Mouse (Mus musculus) liver, embryonic 12.5 days (tissue): ENCODE results near the gene Creld2. TPM values are rescaled to one million over a fixed set of nuclear protein-coding genes. Genes with fewer than 3 reads are reported as not detected.

Source experiments
- ATAC-seq: fragments of 200-750 bp; cut with Nextera tagmentation; 2 replicates; pipeline ENCODE4 v1.8.0; 2017; ENCODE audit warnings: moderate number of reproducible peaks, mild to moderate bottlenecking, moderate library complexity
- H3K27ac ChIP-seq: fragments of 300-500 bp; sonication (generic); 2 replicates; pipeline ENCODE4 v1.5.1; 2016; ENCODE audit warnings: mild to moderate bottlenecking
- H3K27me3 ChIP-seq: fragments of 300-500 bp; sonication (generic); replicated peaks from 2 replicates; pipeline ENCODE4 v1.6.1; 2016; ENCODE audit warnings: mild to moderate bottlenecking, moderate library complexity
- H3K36me3 ChIP-seq: fragments of 300-500 bp; sonication (generic); 2 replicates; pipeline ENCODE4 v1.6.1; 2016; ENCODE audit warnings: mild to moderate bottlenecking, moderate library complexity
- H3K4me1 ChIP-seq: fragments of 300-500 bp; sonication (generic); 2 replicates; pipeline ENCODE4 v1.6.1; 2016
- H3K4me2 ChIP-seq: fragments of 300-500 bp; sonication (generic); 2 replicates; pipeline ENCODE4 v1.6.1; 2016; ENCODE audit warnings: mild to moderate bottlenecking, moderate library complexity
- H3K4me3 ChIP-seq: fragments of 300-500 bp; sonication (generic); 2 replicates; pipeline ENCODE4 v1.5.1; 2016; ENCODE audit warnings: mild to moderate bottlenecking, moderate library complexity
- H3K9ac ChIP-seq: fragments of 300-500 bp; sonication (generic); 2 replicates; pipeline ENCODE4 v1.6.1; 2016; ENCODE audit warnings: mild to moderate bottlenecking, moderate library complexity
- H3K9me3 ChIP-seq: fragments of 300-500 bp; sonication (generic); replicated peaks from 2 replicates; pipeline ENCODE4 v1.6.1; 2016; ENCODE audit warnings: mild to moderate bottlenecking, moderate library complexity
- WGBS: fragments of 180-500 bp; shearing (Covaris S2); methylation state at CpG from one replicate; pipeline ENCODE4 v1.1.7; 2016; ENCODE audit not compliant: insufficient replicate concordance; 5-methylcytosine and 5-hydroxymethylcytosine counted together
- polyA plus RNA-seq: library from polyadenylated mRNA; unstranded; fragments of >200 nt; fragmentation: Nextera tagmentation; extraction: Ambion mirVana; gene quantifications from 2 replicates; pipeline ENCODE4 v1.2.1, GENCODE M21; 2016

The Creld2 gene
- polyA plus RNA-seq, 1 experiment from 2014 or later: 68.6 TPM

DNA sequence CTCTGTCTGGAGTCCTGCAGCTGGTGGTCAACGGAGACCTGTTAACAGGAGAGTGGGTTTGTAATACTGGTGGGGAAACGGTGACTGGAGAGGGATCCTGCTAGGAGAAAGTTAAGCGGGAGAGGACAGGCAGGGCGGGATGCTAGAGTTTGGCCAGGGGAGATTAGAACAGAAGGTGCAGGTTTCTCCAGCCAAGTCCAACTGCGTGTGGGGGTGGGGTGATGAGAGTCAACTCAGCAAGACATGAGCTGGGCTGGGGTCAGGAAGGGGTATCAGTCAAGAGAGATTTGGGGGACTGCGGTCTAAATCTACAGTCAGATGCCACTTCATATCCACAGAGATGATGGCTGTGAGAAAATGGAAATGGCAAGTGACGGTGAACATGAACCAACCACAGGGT lies 25.5 kb downstream of the Creld2 start:
- WGBS: 69% methylated on average over 7 of the region's 7 CpGs

DNA sequence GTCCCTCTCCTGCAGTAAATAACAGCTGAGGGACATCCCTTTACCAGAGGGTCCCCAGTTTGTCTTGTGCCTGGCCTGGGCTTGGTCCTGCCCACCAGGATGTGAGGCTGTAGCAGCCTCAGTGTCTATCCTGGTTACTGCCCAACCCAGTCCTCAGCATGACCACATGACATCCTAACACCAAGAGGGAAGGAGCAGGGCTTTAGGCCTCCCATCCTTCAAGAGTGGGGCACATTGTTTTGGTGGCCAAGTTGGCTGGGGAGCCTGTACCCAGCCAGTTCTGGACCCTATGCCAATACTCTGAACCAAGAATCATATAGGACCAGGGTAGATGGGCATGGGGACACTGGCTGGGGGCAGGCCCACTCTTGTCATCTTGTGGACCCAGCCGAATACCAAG lies 29.2 kb downstream of the Creld2 start:
- 88% methylated on average over 1 of the region's 1 CpGs for WGBS
- no peak overlapping the region for H3K27ac ChIP-seq

More for the DNA sequence above, 25.5 kb downstream of the Creld2 start:
- Histone ChIP-seq H3K4me2 (no peak overlapping the region), H3K4me3 (no peak overlapping the region), H3K9ac (no peak overlapping the region), H3K27ac (no peak overlapping the region), H3K4me1 (0 out of 2 replicates have a peak, but pooled peaks cover under 1% of the 10 kb centered on the region), H3K27me3 (peaks cover 7% of the 10 kb centered on the region; the same call in 1 of the 2 replicates), H3K36me3 (no peaks in the 10 kb centered on the region), H3K9me3 (no peaks in the 10 kb centered on the region)
- no peak for ATAC-seq

GRCm38 (mm10) chr15:88849621-88850020 lies 30.2 kb downstream of the Creld2 start:
- Histone ChIP-seq H3K27me3 (peaks cover 18% of the 10 kb centered on the region), H3K4me1 (peaks cover 5% of the 10 kb centered on the region), H3K4me3 (no peak overlapping the region), H3K9ac (no peak overlapping the region), H3K36me3 (no peaks in the 10 kb centered on the region), H3K27ac (no peak overlapping the region), H3K9me3 (no peaks in the 10 kb centered on the region), H3K4me2 (no peak overlapping the region)
- 68% methylated on average over 2 of the region's 2 CpGs for WGBS
- ATAC-seq: no peak

More for the DNA sequence above, 29.2 kb downstream of the Creld2 start:
- Histone ChIP-seq H3K4me1 (no peaks in the 10 kb centered on the region), H3K4me3 (no peak overlapping the region), H3K9ac (no peak overlapping the region), H3K27me3 (peaks cover 18% of the 10 kb centered on the region), H3K36me3 (no peaks in the 10 kb centered on the region), H3K9me3 (no peaks in the 10 kb centered on the region), H3K4me2 (no peak overlapping the region)
- no peak for ATAC-seq

DNA sequence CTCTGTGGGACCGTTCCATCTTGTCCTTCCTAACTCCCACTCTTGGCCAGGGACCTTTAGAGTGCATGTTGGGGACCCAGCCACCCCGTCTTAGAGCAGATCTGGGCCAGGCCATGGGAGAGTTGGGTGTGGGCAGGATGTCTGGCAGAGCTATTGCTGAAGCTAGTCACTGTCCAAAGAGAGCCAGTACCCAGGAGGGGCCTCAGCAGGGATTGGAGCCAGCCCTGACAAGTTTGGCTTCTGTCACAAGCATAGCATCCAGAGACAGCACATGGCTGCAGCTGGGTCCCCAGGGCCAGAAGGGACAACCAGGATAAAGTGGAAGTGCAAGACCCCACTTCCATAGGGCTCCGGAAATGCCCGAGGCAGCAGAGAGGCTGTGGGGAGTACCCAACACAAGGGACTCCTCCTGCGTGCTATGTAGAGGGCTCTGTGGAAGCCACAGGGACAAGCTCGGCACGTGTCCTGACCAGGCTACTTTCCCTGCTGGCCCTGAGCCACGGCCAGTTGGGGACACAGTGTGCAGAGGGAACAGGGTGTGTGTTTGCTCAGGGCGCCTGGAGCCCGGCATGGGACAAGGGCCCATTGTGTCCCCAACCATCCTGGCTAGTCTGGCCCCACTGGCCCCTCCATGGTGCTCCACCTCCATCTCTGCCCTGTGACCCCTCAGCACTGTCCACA lies 30.8 kb downstream of the Creld2 start:
- Histone ChIP-seq H3K4me2 (no peak overlapping the region), H3K4me1 (peaks cover 11% of the 10 kb centered on the region), H3K9me3 (no peaks in the 10 kb centered on the region), H3K4me3 (no peak overlapping the region), H3K27me3 (peaks cover 15% of the 10 kb centered on the region), H3K9ac (no peak overlapping the region), H3K27ac (no peak overlapping the region), H3K36me3 (no peaks in the 10 kb centered on the region)
- peak; percentile 42; the same call in 1 of the 2 replicates for ATAC-seq
- WGBS: 55% methylated on average over 10 of the region's 10 CpGs

- Histone ChIP-seq H3K9me3 (no peaks in the 10 kb centered on the region), H3K36me3 (no peaks in the 10 kb centered on the region), H3K27ac (no peak overlapping the region), H3K27me3 (peaks cover 15% of the 10 kb centered on the region), H3K4me2 (no peak overlapping the region), H3K4me1 (peaks cover 19% of the 10 kb centered on the region), H3K4me3 (no peak overlapping the region), H3K9ac (no peak overlapping the region)
- no peak for ATAC-seq
- 38% methylated on average over 3 of the region's 3 CpGs for WGBS
These were observed 31.6 kb downstream of the Creld2 start for GRCm38 (mm10) chr15:88851076-88851475.

DNA sequence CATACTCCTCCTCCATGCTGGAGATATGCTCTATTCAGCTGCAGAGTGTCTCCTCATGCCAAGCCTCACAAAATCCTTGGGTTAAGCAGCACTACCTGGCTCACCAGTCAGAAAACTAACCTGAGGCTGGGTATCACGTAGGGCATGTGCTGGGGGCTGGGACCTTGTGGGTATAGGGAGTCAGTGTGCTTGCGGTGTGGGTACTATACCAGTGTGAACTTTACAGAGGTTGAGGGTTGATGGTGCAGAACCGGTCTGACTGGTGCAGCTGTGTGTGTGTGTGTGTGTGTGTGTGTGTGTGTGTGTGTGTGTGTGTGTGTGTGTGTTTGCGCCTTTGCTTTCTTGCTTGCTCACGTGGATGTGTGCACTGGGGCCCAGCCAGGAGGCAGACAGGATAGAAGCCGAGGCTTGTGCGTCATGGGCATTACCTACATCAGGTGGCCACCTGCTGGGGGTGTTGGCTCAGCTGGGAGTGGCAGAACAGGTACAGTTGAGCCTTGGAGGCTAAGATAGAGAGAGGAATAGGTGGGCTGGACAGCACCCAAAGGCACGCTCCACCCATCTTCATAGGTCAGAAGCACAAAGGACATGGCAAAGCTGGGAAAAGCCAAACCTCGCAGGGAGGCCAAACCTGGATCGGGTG lies 32.2 kb downstream of the Creld2 start:
- H3K9me3 ChIP-seq: no peaks in the 10 kb centered on the region
- WGBS: 64% methylated on average over 10 of the region's 10 CpGs

GRCm38 (mm10) chr15:88853106-88853505 lies 33.7 kb downstream of the Creld2 start:
- ATAC-seq: no peak
- H3K36me3 ChIP-seq: no peaks in the 10 kb centered on the region
- no peak overlapping the region for H3K27ac ChIP-seq
- WGBS: 81% methylated on average over 9 of the region's 9 CpGs
- H3K4me1 ChIP-seq: peaks cover 19% of the 10 kb centered on the region
- no peak overlapping the region for H3K4me3 ChIP-seq
- H3K4me2 ChIP-seq: no peak overlapping the region
- H3K27me3 ChIP-seq: peaks cover 15% of the 10 kb centered on the region
- no peak overlapping the region for H3K9ac ChIP-seq
- H3K9me3 ChIP-seq: no peaks in the 10 kb centered on the region

More for the DNA sequence above, 32.2 kb downstream of the Creld2 start:
- Histone ChIP-seq H3K4me1 (peaks cover 19% of the 10 kb centered on the region), H3K36me3 (no peaks in the 10 kb centered on the region), H3K27me3 (peaks cover 15% of the 10 kb centered on the region), H3K9ac (no peak overlapping the region), H3K4me3 (no peak overlapping the region), H3K4me2 (no peak overlapping the region), H3K27ac (no peak overlapping the region)
- ATAC-seq: no peak

GRCm38 (mm10) chr15:88854119-88854968 lies 34.9 kb downstream of the Creld2 start:
- WGBS: 35% methylated on average over 6 of the region's 6 CpGs
- no peak for ATAC-seq
- Histone ChIP-seq H3K4me3 (no peak overlapping the region), H3K9me3 (no peaks in the 10 kb centered on the region), H3K4me2 (no peak overlapping the region), H3K9ac (no peak overlapping the region), H3K27ac (no peak overlapping the region), H3K4me1 (peaks cover 19% of the 10 kb centered on the region), H3K36me3 (no peaks in the 10 kb centered on the region), H3K27me3 (peaks cover 20% of the 10 kb centered on the region)

DNA sequence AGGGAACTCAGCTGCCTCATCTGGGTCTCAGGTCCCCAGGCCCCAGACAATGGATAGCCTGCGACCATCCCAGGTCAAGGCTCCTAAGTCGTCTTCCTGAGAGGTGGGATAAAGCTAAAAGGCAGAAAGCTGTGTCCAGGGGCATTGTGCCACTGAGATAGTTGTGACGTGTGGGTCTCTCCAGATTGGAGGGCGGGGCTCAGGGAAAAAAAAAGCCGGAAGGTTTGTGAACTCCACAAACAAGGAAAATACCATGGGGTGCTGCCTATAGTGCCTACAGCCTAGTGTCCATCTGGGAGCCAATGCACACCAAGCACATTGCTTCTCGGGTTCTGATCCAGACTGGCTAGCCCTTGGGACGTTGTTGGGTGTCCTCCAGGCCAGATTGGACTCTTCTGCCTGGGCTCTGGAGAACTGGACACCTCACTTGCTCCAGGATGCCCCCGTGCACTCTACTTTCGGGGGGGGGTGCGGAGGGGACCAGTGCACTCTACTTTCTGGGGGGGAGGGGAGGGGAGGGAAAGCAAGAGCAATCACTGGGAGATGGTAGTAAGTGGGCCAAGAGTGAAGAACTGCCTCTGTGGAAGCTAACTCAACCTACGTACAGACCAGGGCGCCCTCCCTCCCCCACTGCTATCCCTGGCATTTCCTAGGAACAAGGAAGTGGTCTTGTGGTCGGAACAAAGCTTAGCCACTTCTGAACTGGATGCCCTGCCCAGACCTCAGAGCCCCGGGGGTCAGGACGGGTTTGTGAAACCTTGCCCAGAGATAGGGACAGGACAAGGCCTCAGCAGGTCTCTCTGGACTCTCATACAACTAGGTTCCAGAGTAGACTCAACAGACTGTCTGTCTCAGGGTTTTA lies 35.8 kb downstream of the Creld2 start:
- H3K4me2 ChIP-seq: no peak overlapping the region
- H3K4me3 ChIP-seq: no peak overlapping the region
- 0 out of 2 replicates have a peak overlapping the region, but pooled peaks have one; percentile 4 for H3K27ac ChIP-seq
- ATAC-seq: no peak
- H3K4me1 ChIP-seq: peaks cover 19% of the 10 kb centered on the region
- no peak overlapping the region for H3K9ac ChIP-seq
- H3K9me3 ChIP-seq: no peaks in the 10 kb centered on the region
- peaks cover 16% of the 10 kb centered on the region for H3K27me3 ChIP-seq
- H3K36me3 ChIP-seq: no peaks in the 10 kb centered on the region
- WGBS: 45% methylated on average over 15 of the region's 15 CpGs

GRCm38 (mm10) chr15:88855896-88856417 lies 36.5 kb downstream of the Creld2 start:
- no peak overlapping the region for H3K9ac ChIP-seq
- no peak overlapping the region for H3K4me3 ChIP-seq
- no peaks in the 10 kb centered on the region for H3K9me3 ChIP-seq
- H3K27ac ChIP-seq: 0 out of 2 replicates have a peak overlapping the region, but pooled peaks have one; percentile 4
- H3K27me3 ChIP-seq: peaks cover 16% of the 10 kb centered on the region
- peaks cover 22% of the 10 kb centered on the region for H3K4me1 ChIP-seq
- WGBS: 52% methylated on average over 6 of the region's 6 CpGs
- no peak for ATAC-seq
- no peak overlapping the region for H3K4me2 ChIP-seq
- no peaks in the 10 kb centered on the region for H3K36me3 ChIP-seq

GRCm38 (mm10) chr15:88856613-88857012 lies 37.2 kb downstream of the Creld2 start:
- ATAC-seq: no peak

More at GRCm38 (mm10) chr15:88856613-88857012, 37.2 kb downstream of the Creld2 start:
- 53% methylated on average over 5 of the region's 5 CpGs for WGBS
- no peak overlapping the region for H3K4me2 ChIP-seq
- H3K36me3 ChIP-seq: no peaks in the 10 kb centered on the region
- no peak overlapping the region for H3K4me3 ChIP-seq
- H3K27ac ChIP-seq: no peak overlapping the region
- peaks cover 29% of the 10 kb centered on the region for H3K4me1 ChIP-seq
- H3K27me3 ChIP-seq: peaks cover 12% of the 10 kb centered on the region
- H3K9me3 ChIP-seq: no peaks in the 10 kb centered on the region
- no peak overlapping the region for H3K9ac ChIP-seq
